Mouse (Mus musculus) mesoderm, embryonic 11.5 days (tissue): ENCODE measurements around the gene Emp3.
"Not testable (repeated sequence)": the region's sequence is repeated elsewhere in the genome, so short reads cannot be mapped to it uniquely, and the experiment has no call there.

Source experiments
- DNase-seq: peaks from one replicate; pipeline ENCODE4 v3.0.0-alpha.2; 2012; ENCODE audit warnings: low read depth, low spot score

Gene Emp3

DNA sequence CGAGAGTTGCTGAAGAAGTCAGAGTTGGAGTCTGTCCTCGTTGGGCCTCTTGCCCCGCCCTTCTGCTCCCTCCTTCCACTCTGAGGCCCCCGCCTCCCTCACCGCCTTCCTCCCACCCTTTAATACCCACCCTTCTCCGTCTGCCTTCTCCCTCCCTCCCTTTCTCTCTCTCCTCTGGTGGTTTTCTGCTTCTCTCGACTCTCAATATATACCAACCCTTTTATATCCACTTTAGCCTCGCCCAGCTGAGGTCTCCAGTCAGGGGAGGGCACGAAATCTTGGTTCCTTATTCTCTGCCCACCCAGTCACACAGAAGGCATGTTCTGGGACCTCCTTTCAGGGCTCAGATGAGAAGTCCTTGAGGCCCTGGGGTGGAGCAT is at the start of gene Emp3:
Gene Emp3, minus strand, starts transcription at position 163 of the 380 bp plus-strand sequence.
- DNase-seq: no peak

GRCm38 (mm10) chr7:45956611-45957010 is 35.4 kb upstream of the Emp3 start:
- no peak for DNase-seq

DNA sequence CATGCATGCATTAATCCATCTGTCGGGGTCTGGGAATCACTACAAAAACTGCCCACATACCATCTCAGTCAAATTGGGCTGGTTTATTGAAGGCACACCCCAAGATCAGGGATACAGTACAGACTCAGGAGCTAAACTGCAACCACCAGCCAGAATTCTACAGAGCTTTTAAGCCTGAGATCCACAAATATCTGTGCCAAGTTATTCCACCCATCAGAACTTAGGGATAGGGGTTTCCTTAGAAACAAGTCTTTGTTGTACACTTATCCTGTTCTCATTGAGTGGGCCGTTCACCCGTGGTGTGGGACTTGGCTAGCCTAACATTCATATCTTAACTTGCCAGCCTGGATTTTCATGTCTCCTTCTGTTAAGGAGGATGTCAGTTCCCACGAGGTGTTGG is 27.9 kb upstream of the Emp3 start:
- no peak for DNase-seq

- peak; percentile 12 for DNase-seq
Observed at GRCm38 (mm10) chr7:45943280-45943679, 22.1 kb upstream of the Emp3 start.

DNA sequence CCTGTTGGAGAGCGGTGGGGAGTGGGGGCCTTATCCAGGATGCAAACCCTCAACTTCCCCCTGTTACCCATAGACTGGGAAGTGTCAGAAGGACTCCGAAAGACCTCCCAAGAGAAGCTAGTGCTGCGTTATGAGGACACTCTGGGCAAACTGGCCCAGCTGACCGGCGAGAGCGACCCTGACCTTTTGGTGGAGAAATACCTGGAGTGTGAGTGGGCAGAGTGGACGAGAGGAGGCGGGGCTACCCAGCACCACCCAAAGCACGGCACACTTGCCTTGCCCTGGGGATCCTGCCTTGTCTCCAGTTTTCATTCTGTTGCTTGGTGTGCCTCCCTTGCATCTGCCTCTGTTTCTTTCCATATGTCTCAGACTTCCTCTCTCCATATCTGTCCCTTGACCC is 20.8 kb upstream of the Emp3 start:
- DNase-seq: no peak

DNA sequence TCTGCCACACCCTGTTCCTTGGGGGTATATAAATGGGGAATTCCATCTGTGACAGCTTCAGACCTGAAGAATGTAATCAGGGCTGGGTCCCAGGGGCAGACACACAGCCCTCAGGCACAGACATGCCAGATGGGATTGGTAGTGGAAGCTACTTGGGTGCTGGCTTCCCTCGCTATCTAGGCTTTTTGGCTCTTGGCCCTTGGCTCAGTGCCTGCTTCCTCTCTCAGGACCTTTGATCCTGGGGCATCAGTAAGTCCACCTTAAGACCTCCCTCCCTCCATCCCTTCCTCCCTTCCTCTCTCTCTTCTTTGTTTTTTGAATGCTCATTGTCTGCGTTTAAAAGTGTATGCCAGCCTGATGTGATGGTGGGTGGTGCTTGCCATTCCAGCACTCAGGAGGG is 18.6 kb upstream of the Emp3 start:
- no peak for DNase-seq

- DNase-seq: peak; percentile 80
Observed at GRCm38 (mm10) chr7:45935114-45935513, 13.9 kb upstream of the Emp3 start.

DNA sequence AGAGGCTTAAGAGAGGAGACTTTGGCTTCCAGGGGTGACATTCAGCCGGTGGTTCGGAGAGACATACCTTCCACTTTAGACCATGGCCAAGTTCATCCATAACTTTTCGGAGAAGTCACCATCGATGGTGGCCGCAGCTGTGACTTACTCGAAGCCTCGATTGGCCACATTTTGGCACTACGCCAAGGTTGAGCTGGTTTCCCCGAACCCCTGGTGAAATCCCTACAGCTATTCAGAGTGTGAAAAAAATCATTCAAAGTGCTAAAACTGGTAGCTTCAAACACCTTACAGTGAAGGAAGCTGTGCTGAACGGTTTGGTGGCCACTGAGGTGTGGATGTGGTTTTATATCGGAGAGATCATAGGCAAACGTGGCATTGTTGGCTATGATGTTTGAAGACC is 12.6 kb upstream of the Emp3 start:
- DNase-seq: not testable (repeated sequence)

DNA sequence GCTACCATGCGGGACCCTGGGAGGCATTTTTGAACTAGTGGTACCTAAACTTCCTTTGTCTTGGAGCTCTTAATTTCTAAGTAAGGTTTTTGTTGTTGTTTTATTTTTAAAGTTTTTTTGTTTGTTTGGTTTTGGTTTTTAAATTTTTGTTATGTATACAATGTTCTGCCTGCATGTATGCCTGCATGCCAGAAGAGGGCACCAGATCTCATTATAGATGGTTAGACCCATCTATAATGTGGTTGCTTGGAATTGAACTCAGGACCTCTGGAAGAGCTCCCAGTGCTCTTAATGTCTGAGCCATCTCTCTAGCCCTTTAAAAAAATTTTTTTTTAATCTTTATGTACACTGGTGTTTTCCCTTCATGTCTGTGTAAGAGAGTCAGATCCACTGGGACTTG is 8.5 kb upstream of the Emp3 start:
- no peak for DNase-seq

- no peak for DNase-seq
Observed at GRCm38 (mm10) chr7:45928626-45929295, 7.6 kb upstream of the Emp3 start.

DNA sequence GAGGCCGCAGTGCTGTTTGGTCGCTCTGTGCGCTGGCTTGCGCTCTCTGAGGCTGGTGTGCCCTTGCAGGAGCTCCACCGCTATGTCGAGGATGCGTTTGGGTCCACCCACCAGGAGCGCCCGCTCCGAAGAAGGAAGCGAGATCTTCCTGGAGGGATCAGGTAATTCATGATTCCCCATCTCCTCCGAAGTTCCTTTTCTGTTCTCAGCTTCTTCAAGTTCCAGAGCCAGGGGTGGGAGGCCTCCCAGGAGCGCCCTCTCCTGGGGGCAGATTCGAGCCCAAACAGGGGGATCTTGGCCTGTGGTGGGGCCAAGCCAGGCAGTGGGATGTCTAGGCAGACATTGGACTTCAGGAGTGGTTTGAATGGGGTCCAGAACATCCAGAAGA is 3.2 kb upstream of the Emp3 start:
- peak; percentile 25 for DNase-seq

GRCm38 (mm10) chr7:45923762-45924428 is 2.7 kb upstream of the Emp3 start, which contains the start of gene Ccdc114:
Ccdc114 (plus strand) TSS chr7:45924072.
- DNase-seq: peak; percentile 54

GRCm38 (mm10) chr7:45922928-45923761 is 1.9 kb upstream of the Emp3 start:
- DNase-seq: peak; percentile 96

DNA sequence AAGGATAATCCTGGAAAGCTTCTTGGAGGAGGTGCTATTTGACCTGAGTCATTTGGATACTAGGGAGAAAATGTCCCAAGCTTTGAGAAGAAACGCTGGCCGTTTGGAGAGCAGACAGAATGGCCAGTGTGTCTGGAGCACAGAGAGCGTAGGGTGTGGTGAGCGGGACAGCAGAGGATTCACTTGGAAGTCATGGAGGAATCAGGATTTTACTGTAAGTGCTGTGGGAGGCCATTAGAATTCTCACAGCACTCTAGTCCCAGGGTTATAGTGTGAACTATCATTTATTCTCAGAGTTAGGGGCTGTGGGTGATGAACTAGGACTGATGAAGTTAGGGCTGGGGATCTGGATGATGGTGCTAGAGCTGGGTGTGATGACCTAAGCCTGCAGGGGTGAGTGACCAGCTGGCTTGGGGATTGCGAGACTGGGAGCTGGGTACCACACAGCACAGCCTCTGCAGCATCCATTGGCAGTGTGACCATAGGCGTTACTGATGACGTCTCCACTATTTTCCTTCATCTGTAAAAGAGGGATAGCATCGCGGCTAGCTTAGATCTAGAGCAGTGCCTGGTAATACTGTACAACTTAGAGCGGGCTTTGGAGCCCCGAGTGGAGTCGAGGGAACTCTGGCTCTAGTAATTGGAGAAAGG is 871 bp upstream of the Emp3 start:
- DNase-seq: no peak

- no peak for DNase-seq
Observed at GRCm38 (mm10) chr7:45920583-45921241, 492 bp downstream of the Emp3 start.

DNA sequence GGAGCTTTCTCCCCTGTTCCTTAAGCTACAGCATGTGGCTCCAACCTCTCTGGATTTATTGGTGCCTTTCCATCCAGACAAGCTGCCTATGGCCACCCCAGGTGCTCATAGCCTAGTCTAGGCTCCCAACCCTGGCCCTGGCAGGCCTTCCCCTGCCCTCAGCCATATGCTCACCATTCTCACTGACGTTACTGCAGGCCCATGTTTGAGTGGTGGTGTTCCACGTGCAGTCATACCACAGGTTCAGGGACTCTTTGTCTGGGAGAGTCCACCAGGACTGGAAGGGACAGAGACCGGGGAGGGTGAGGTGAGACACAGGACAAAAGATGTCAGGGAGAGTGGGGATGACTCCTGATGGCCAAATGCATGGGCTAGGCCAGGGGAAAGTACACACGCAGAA is 1.4 kb downstream of the Emp3 start:
- no peak for DNase-seq

- DNase-seq: no peak
Observed at GRCm38 (mm10) chr7:45919083-45919671, 2.0 kb downstream of the Emp3 start.

DNA sequence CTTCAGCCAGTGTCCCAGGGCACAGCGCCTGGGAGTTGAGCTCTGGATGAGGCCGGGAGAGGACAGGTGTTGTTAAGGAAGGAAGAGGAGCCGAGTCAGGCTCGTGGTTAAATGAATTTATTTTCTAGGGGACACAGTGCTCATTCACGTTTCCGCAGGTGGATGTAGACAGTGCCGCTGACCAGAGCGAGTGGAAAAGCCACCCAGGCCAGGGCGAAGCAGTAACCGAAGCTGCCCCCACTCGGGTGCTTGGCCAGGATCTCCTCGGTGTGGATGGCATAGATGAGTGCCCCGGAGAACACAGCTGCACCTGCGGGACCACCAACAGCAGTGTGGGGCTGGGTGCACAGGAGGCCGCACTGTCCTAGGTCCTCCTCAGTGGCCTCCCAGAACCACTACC is 3.3 kb downstream of the Emp3 start:
- DNase-seq: no peak

GRCm38 (mm10) chr7:45917004-45917704 is 4.0 kb downstream of the Emp3 start:
- DNase-seq: no peak
